10 mouse cellular contexts compared by ENCODE assay signal in the genomic region with DNA sequence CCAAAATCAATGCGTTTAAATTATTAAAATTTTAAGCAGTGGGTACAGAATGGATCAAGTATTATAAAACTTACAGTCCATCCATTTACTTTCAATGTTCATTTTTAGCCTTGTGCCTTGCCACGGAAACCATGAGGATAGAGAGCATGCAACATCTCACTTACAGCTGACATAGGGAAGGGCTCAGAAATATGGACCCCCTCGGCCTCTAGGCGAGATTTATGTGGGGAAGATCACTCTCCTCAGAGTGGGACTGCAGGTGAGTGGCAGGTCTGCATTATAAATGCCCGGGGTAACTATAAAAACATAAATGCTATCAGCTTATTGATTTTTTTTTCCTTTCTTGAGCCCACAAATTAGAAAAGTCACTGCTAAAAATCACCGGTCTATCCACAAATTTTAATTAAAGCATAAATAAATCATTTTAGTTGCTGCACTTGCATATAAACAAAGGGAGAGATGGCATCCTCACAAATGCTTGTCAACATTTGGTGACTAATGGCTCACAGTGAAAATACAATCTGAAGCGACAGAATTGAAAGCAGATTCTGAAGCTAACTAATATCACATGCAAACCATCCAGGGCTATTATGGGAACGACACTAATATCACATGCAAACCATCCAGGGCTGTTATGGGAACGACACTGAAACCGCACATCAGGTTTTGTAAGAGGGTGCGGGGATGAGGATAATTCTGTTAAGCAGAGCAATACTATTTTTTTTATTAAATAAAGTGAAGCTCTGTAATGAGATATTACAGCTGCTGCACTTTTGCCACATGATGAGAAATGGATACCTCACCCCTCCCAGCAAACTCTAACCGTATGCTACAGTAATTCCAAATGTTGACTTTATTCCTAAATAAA.
DNase-seq lines count a peak whose midpoint lies in the region; ATAC-seq lines count a peak whose summit lies in the region.
"Had no signal": no experiment of that assay in that cellular context is flagged by ENCODE, and none has a peak within 500 bp of the region (broad histone marks: within the 10 kb centered on the region; RNA-seq: fewer than 3 reads in every experiment).

No protein-coding gene starts in this region.

- ATAC-seq in heart, embryonic 16.5 days (replicated peaks; ENCODE audit: extremely low read depth, insufficient read depth, low FRiP score) = no peak
- ATAC-seq in neural tube, embryonic 11.5 days (ENCODE audit: insufficient read depth, low FRiP score, low TSS enrichment) = no peak
- ATAC-seq in hindbrain, embryonic 16.5 days = peak; percentile 37

- no peak overlapping the region for H3K4me3 ChIP-seq in heart, embryonic 16.5 days (ENCODE audit: low read length)
- H3K4me3 ChIP-seq in neural tube, embryonic 11.5 days (ENCODE audit: low read depth, low read length) = no peak overlapping the region
- no peak overlapping the region for H3K4me3 ChIP-seq in hindbrain, embryonic 16.5 days (ENCODE audit: low read length)
- H3K4me3 ChIP-seq: limb, embryonic 15.5 days; lung, embryonic 15.5 days had no signal

- H3K9ac ChIP-seq in heart, embryonic 16.5 days (ENCODE audit: low read length) = no peak overlapping the region
- H3K9ac ChIP-seq in neural tube, embryonic 11.5 days (ENCODE audit: low read length) = no peak overlapping the region
- no peak overlapping the region for H3K9ac ChIP-seq in hindbrain, embryonic 16.5 days (ENCODE audit: low read depth, low read length)
- H3K9ac ChIP-seq: limb, embryonic 15.5 days; lung, embryonic 15.5 days had no signal

- DNase-seq in heart, adult 9 months (ENCODE audit: low spot score in 2 of 2) = no peak
- no peak for DNase-seq in neural tube, embryonic 11.5 days (ENCODE audit: low spot score)
- DNase-seq in neural tube, embryonic 10.5 days (ENCODE audit: extremely low spot score, low spot score) = no peak
- no peak for DNase-seq in right cerebral cortex, postnatal 36 days (ENCODE audit: low spot score in 2 of 2)
- no peak for DNase-seq in B cell, adult 2 months
- DNase-seq: cerebellum, adult 11-12 months had no signal

- H3K4me2 ChIP-seq in heart, embryonic 16.5 days (ENCODE audit: low read depth, low read length) = no peak overlapping the region
- no peak overlapping the region for H3K4me2 ChIP-seq in neural tube, embryonic 11.5 days (ENCODE audit: low read depth)
- no peak overlapping the region for H3K4me2 ChIP-seq in hindbrain, embryonic 16.5 days (ENCODE audit: low read length)

- peaks cover 12% of the 10 kb centered on the region for H3K4me1 ChIP-seq in heart, embryonic 16.5 days (ENCODE audit: control insufficient read depth, insufficient read depth, low read length)
- H3K4me1 ChIP-seq in neural tube, embryonic 11.5 days (ENCODE audit: control insufficient read depth, insufficient read depth, low read length) = peaks cover 5% of the 10 kb centered on the region; the same call in 1 of the 2 replicates
- H3K4me1 ChIP-seq in hindbrain, embryonic 16.5 days (ENCODE audit: control insufficient read depth, insufficient read depth, low read depth, low read length) = peaks cover 5% of the 10 kb centered on the region; the same call in 1 of the 2 replicates

- 63% methylated on average over 12 of the region's 12 CpGs for WGBS in heart, embryonic 16.5 days
- WGBS in neural tube, embryonic 11.5 days = 70% methylated on average over 12 of the region's 12 CpGs
- WGBS in hindbrain, embryonic 16.5 days = 65% methylated on average over 12 of the region's 12 CpGs

- no peaks in the 10 kb centered on the region for H3K27me3 ChIP-seq in heart, embryonic 16.5 days (ENCODE audit: control insufficient read depth, insufficient read depth, low read length)
- H3K27me3 ChIP-seq in neural tube, embryonic 11.5 days (ENCODE audit: control insufficient read depth, insufficient read depth, low read length) = no peaks in the 10 kb centered on the region
- no peaks in the 10 kb centered on the region for H3K27me3 ChIP-seq in hindbrain, embryonic 16.5 days (replicated peaks; ENCODE audit: control insufficient read depth, insufficient read depth, low read length)
- H3K27me3 ChIP-seq: limb, embryonic 15.5 days; lung, embryonic 15.5 days had no signal

- H3K27ac ChIP-seq in heart, embryonic 16.5 days (ENCODE audit: low read length) = peak overlapping the region; percentile 66
- H3K27ac ChIP-seq in neural tube, embryonic 11.5 days (ENCODE audit: low read depth, low read length) = peak overlapping the region; percentile 44; the same call in 1 of the 2 replicates
- H3K27ac ChIP-seq in hindbrain, embryonic 16.5 days (ENCODE audit: low read depth, low read length) = no peak overlapping the region

- H3K36me3 ChIP-seq in heart, embryonic 16.5 days (ENCODE audit: control insufficient read depth, insufficient read depth) = no peaks in the 10 kb centered on the region
- H3K36me3 ChIP-seq in neural tube, embryonic 11.5 days (ENCODE audit: control insufficient read depth, insufficient read depth, low read length) = no peaks in the 10 kb centered on the region
- no peaks in the 10 kb centered on the region for H3K36me3 ChIP-seq in hindbrain, embryonic 16.5 days (ENCODE audit: control insufficient read depth, insufficient read depth, low read length)
- H3K36me3 ChIP-seq: limb, embryonic 15.5 days; lung, embryonic 15.5 days had no signal

- H3K9me3 ChIP-seq in heart, embryonic 16.5 days (replicated peaks; ENCODE audit: control insufficient read depth, low read length) = no peaks in the 10 kb centered on the region
- no peaks in the 10 kb centered on the region for H3K9me3 ChIP-seq in neural tube, embryonic 11.5 days (ENCODE audit: control insufficient read depth, low read length)
- no peaks in the 10 kb centered on the region for H3K9me3 ChIP-seq in hindbrain, embryonic 16.5 days (ENCODE audit: control insufficient read depth, low read length)
- H3K9me3 ChIP-seq: limb, embryonic 15.5 days; lung, embryonic 15.5 days had no signal
